Mouse (Mus musculus): ENCODE measurements around the gene Ift88. TPM values are rescaled to one million over a fixed set of nuclear protein-coding genes. Genes with fewer than 3 reads are reported as not detected.

The Ift88 gene
- total and polyA plus RNA-seq, 2 experiments from 2014 or later = 4.5 to 7.3 TPM

DNA sequence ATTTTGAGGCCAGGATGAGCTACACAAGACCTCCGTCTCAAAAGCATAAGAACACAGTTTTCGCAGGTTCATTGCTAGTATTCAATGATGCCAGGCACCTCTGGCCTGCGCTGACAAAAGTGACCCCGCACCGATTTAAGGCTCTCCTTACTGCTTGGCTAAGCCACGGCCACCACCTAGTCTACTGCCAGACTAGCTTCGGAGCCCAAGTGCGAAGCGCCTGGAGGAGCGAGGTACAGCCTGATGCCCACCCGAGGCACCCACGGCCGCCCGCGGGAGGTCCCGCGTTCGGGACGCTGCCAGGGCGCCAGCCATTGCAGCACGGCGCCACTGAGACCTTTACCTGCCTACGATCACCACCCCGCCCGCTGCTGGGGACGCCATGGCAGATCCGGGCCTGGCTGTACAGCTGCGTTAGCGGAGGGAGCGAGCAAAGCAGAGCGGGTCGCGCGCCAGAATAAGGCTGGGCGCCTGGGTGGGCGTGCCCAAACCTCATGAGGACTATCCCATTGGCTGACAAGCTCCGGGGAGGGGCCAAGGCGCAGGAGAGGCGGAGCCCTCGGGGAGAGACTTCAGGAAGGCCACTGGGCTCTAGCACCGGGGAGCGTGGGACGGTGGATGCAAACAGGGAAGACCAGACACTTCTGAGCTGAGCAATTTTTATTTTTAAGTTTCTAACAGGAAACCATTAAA is 25.7 kb upstream of the Ift88 start, which contains the start of gene Cryl1:
Cryl1 (minus strand) TSS at position 465 of the 693 bp plus-strand sequence.
- Histone ChIP-seq H3K4me1 (ENCODE audit: control insufficient read depth, insufficient read depth) (no peaks in the 10 kb centered on the region), H3K27me3 (ENCODE audit: control insufficient read depth, insufficient read depth, low read length) (no peaks in the 10 kb centered on the region), H3K4me2 (ENCODE audit: low read depth, low read length) (peak within 1 kb of the TSS; percentile 90), H3K27ac (ENCODE audit: low read depth) (peak within 1 kb of the TSS; percentile 52; the same call in 1 of the 2 replicates), H3K9ac (replicated peaks; ENCODE audit: low read depth, low read length) (peak within 1 kb of the TSS; percentile 66), H3K9me3 (replicated peaks; ENCODE audit: control insufficient read depth, low read length) (no peaks in the 10 kb centered on the region), H3K4me3 (ENCODE audit: low read depth, low read length) (peak within 1 kb of the TSS; percentile 64), H3K36me3 (replicated peaks; ENCODE audit: control insufficient read depth, insufficient read depth, low read length) (no peaks in the 10 kb centered on the region)
- WGBS = 3% methylated on average over 43 of the region's 43 CpGs
- no peak for TF ChIP-seq EP300 (IDR thresholded peaks at IDR 0.05; ENCODE audit: low read depth)
- TF ChIP-seq CTCF (IDR thresholded peaks at IDR 0.05; ENCODE audit: low read depth) = no peak
- DNase-seq (ENCODE audit: low spot score) (peak; percentile 95), ATAC-seq (ENCODE audit: insufficient read depth, low read depth) (peak; percentile 100)

DNA sequence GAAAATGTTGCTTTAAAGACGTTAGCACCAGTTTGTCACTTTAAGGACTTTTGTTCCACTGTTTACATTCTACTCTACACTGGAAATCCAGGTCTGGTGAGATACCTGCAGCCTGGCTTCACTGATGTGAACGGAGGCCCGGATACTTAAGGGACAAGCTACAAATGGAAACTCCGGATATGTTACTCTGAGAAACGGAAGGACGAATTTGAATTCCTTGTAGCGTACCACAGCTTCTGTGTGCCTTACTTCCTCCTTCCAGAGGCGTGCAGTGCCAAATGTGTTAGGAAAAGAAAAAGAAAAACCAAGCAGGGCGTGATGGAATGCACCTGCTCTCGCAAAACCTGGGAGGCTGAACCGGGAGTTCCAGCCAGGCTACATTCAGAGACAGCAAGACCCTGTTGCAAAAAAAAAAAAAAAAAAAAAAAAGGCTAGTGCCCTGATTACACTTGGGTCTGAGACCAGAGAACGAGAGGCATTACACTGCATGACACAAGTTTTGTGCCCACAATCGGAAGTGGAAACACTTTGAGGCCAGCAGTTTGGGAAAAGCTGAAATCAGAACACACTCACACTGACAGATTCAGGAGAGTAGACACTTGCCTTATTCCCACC is 24.9 kb upstream of the Ift88 start:
- H3K9ac ChIP-seq (replicated peaks; ENCODE audit: low read depth, low read length) = peak overlapping the region; percentile 45; the same call in 1 of the 2 replicates
- H3K4me1 ChIP-seq (ENCODE audit: control insufficient read depth, insufficient read depth) = no peaks in the 10 kb centered on the region
- no peaks in the 10 kb centered on the region for H3K9me3 ChIP-seq (replicated peaks; ENCODE audit: control insufficient read depth, low read length)
- peak overlapping the region; percentile 52; the same call in 1 of the 2 replicates for H3K27ac ChIP-seq (ENCODE audit: low read depth)
- H3K4me3 ChIP-seq (ENCODE audit: low read depth, low read length) = peak overlapping the region; percentile 64
- H3K27me3 ChIP-seq (ENCODE audit: control insufficient read depth, insufficient read depth, low read length) = no peaks in the 10 kb centered on the region
- no peaks in the 10 kb centered on the region for H3K36me3 ChIP-seq (replicated peaks; ENCODE audit: control insufficient read depth, insufficient read depth, low read length)
- 10% methylated on average over 13 of the region's 13 CpGs for WGBS
- ATAC-seq (ENCODE audit: insufficient read depth, low read depth) = 0 out of 2 replicates have a peak, but pooled peaks have one; percentile 32
- peak overlapping the region; percentile 90 for H3K4me2 ChIP-seq (ENCODE audit: low read depth, low read length)
- peak; percentile 26 for DNase-seq (ENCODE audit: low spot score)
- TF ChIP-seq CTCF (IDR thresholded peaks at IDR 0.05; ENCODE audit: low read depth) (no peak), EP300 (IDR thresholded peaks at IDR 0.05; ENCODE audit: low read depth) (no peak)

- Histone ChIP-seq H3K9me3 (replicated peaks; ENCODE audit: control insufficient read depth, low read length) (no peaks in the 10 kb centered on the region), H3K4me2 (ENCODE audit: low read depth, low read length) (no peak overlapping the region), H3K9ac (replicated peaks; ENCODE audit: low read depth, low read length) (no peak overlapping the region), H3K4me1 (ENCODE audit: control insufficient read depth, insufficient read depth) (peaks cover 8% of the 10 kb centered on the region; the same call in 1 of the 2 replicates), H3K36me3 (replicated peaks; ENCODE audit: control insufficient read depth, insufficient read depth, low read length) (no peaks in the 10 kb centered on the region), H3K4me3 (ENCODE audit: low read depth, low read length) (no peak overlapping the region), H3K27me3 (ENCODE audit: control insufficient read depth, insufficient read depth, low read length) (no peaks in the 10 kb centered on the region), H3K27ac (ENCODE audit: low read depth) (no peak overlapping the region)
- no peak for ATAC-seq (ENCODE audit: insufficient read depth, low read depth)
- no peak for TF ChIP-seq CTCF (IDR thresholded peaks at IDR 0.05; ENCODE audit: low read depth)
- no peak for DNase-seq (ENCODE audit: low spot score)
Measured at GRCm38 (mm10) chr14:57402815-57403214, 21.0 kb upstream of the Ift88 start.

GRCm38 (mm10) chr14:57407039-57407987 is 16.5 kb upstream of the Ift88 start:
- WGBS = 4% methylated on average over 12 of the region's 12 CpGs
- Histone ChIP-seq H3K9ac (replicated peaks; ENCODE audit: low read depth, low read length) (no peak overlapping the region), H3K4me3 (ENCODE audit: low read depth, low read length) (no peak overlapping the region), H3K9me3 (replicated peaks; ENCODE audit: control insufficient read depth, low read length) (no peaks in the 10 kb centered on the region), H3K36me3 (replicated peaks; ENCODE audit: control insufficient read depth, insufficient read depth, low read length) (no peaks in the 10 kb centered on the region), H3K4me1 (ENCODE audit: control insufficient read depth, insufficient read depth) (peaks cover 8% of the 10 kb centered on the region; the same call in 1 of the 2 replicates), H3K4me2 (ENCODE audit: low read depth, low read length) (peak overlapping the region; percentile 32), H3K27me3 (ENCODE audit: control insufficient read depth, insufficient read depth, low read length) (no peaks in the 10 kb centered on the region), H3K27ac (ENCODE audit: low read depth) (0 out of 2 replicates have a peak overlapping the region, but pooled peaks have one; percentile 15)
- DNase-seq (ENCODE audit: low spot score) = peak; percentile 78
- ATAC-seq (ENCODE audit: insufficient read depth, low read depth) = peak; percentile 89
- no peak for TF ChIP-seq EP300 (IDR thresholded peaks at IDR 0.05; ENCODE audit: low read depth)
- peak; percentile 51 for TF ChIP-seq CTCF (IDR thresholded peaks at IDR 0.05; ENCODE audit: low read depth)

GRCm38 (mm10) chr14:57408100-57408499 is 15.8 kb upstream of the Ift88 start:
- H3K9me3 ChIP-seq (replicated peaks; ENCODE audit: control insufficient read depth, low read length) = no peaks in the 10 kb centered on the region
- ATAC-seq (ENCODE audit: insufficient read depth, low read depth) (no peak), DNase-seq (ENCODE audit: low spot score) (no peak)
- H3K36me3 ChIP-seq (replicated peaks; ENCODE audit: control insufficient read depth, insufficient read depth, low read length) = no peaks in the 10 kb centered on the region
- no peak overlapping the region for H3K4me2 ChIP-seq (ENCODE audit: low read depth, low read length)
- TF ChIP-seq EP300 (IDR thresholded peaks at IDR 0.05; ENCODE audit: low read depth) (no peak), CTCF (IDR thresholded peaks at IDR 0.05; ENCODE audit: low read depth) (no peak)
- no peak overlapping the region for H3K9ac ChIP-seq (replicated peaks; ENCODE audit: low read depth, low read length)
- 87% methylated on average over 8 of the region's 8 CpGs for WGBS
- peaks cover 8% of the 10 kb centered on the region; the same call in 1 of the 2 replicates for H3K4me1 ChIP-seq (ENCODE audit: control insufficient read depth, insufficient read depth)
- H3K27ac ChIP-seq (ENCODE audit: low read depth) = no peak overlapping the region
- no peak overlapping the region for H3K4me3 ChIP-seq (ENCODE audit: low read depth, low read length)
- H3K27me3 ChIP-seq (ENCODE audit: control insufficient read depth, insufficient read depth, low read length) = no peaks in the 10 kb centered on the region
